Mouse (Mus musculus): ENCODE measurements around the gene Cpne8. TPM values are rescaled to one million over a fixed set of nuclear protein-coding genes. Genes with fewer than 3 reads are reported as not detected.

Cpne8 gene
- polyA plus RNA-seq (2012; fragmentation: generic; extraction: Trizol): 13.2 TPM

GRCm38 (mm10) chr15:90678985-90679759, at the start of gene Cpne8:
Gene Cpne8, minus strand, starts transcription at chr15:90679432.
- TF ChIP-seq TCF3 (IDR thresholded peaks at IDR 0.05; ENCODE audit: insufficient read length, low read depth) (no peak), MYOG (IDR thresholded peaks at IDR 0.05; ENCODE audit: control insufficient read depth in 1 of 3, insufficient read depth in 1 of 3, insufficient read length in 2 of 3, low read depth in 2 of 3) (peak in 1 of 3 experiments; percentile 25), E2F4 (IDR thresholded peaks at IDR 0.05; ENCODE audit: insufficient read depth) (no peak), REST (IDR thresholded peaks at IDR 0.05; ENCODE audit: insufficient read depth, insufficient read length) (no peak), TCF12 (IDR thresholded peaks at IDR 0.05; ENCODE audit: insufficient read depth, poor library complexity, severe bottlenecking) (no peak), POLR2A (IDR thresholded peaks at IDR 0.05; ENCODE audit: insufficient read length, low read depth) (peak; percentile 53), CEBPB (IDR thresholded peaks at IDR 0.05; ENCODE audit: insufficient read depth, poor library complexity, severe bottlenecking) (no peak), MAX (IDR thresholded peaks at IDR 0.05; ENCODE audit: low read depth) (no peak), POLR2AphosphoS2 (IDR thresholded peaks at IDR 0.05; ENCODE audit: insufficient read length, low read depth) (peak; percentile 42), USF1 (IDR thresholded peaks at IDR 0.05; ENCODE audit: low read depth) (no peak)
- Histone ChIP-seq H3K27me3 (ENCODE audit: control insufficient read depth, insufficient read depth, insufficient read length) (no peaks in the 10 kb centered on the region), H3K4me2 (ENCODE audit: low read depth) (peak within 1 kb of the TSS; percentile 98), H3ac (ENCODE audit: control insufficient read depth, insufficient read length) (peak within 1 kb of the TSS; percentile 9), H3K36me3 (ENCODE audit: control insufficient read depth, insufficient read depth) (no peaks in the 10 kb centered on the region), H3K79me2 (ENCODE audit: control insufficient read depth, insufficient read depth) (no peaks in the 10 kb centered on the region), H3K4me3 (peak within 1 kb of the TSS; percentile 55)

GRCm38 (mm10) chr15:90717717-90718116, 38.5 kb upstream of the Cpne8 start:
- no peaks in the 10 kb centered on the region for H3K36me3 ChIP-seq (ENCODE audit: control insufficient read depth, insufficient read depth)
- TF ChIP-seq USF1 (IDR thresholded peaks at IDR 0.05; ENCODE audit: low read depth) (no peak), POLR2AphosphoS2 (IDR thresholded peaks at IDR 0.05; ENCODE audit: insufficient read length, low read depth) (no peak), TCF3 (IDR thresholded peaks at IDR 0.05; ENCODE audit: insufficient read length, low read depth) (no peak)
- H3ac ChIP-seq (ENCODE audit: control insufficient read depth, insufficient read length): no peak overlapping the region
- H3K79me2 ChIP-seq (ENCODE audit: control insufficient read depth, insufficient read depth): no peaks in the 10 kb centered on the region
- no peak overlapping the region for H3K4me3 ChIP-seq
- no peaks in the 10 kb centered on the region for H3K27me3 ChIP-seq (ENCODE audit: control insufficient read depth, insufficient read depth, insufficient read length)
- H3K4me2 ChIP-seq (ENCODE audit: low read depth): no peak overlapping the region

DNA sequence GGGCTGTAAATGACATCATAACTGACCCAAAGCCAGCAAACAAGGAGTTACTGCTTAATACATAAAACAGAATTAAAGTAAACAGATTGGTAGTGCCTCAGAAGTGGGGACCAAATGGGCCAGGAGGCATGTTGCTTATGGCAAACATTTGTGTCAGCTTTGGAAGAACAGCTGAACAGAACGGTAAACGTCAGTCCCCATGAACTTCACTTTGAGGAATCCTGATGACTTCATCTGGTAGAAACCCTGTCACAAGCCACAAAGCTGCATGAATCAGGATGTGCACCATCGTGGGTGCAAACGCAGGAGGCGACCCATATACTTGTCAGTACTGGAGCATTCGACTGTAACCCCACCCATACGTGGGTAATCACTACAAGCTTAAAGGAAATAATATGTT, 30.1 kb upstream of the Cpne8 start:
- Histone ChIP-seq H3K27me3 (ENCODE audit: control insufficient read depth, insufficient read depth, insufficient read length) (no peaks in the 10 kb centered on the region), H3K4me3 (no peak overlapping the region), H3K36me3 (ENCODE audit: control insufficient read depth, insufficient read depth) (no peaks in the 10 kb centered on the region), H3K4me2 (ENCODE audit: low read depth) (peak overlapping the region; percentile 9), H3ac (ENCODE audit: control insufficient read depth, insufficient read length) (no peak overlapping the region), H3K79me2 (ENCODE audit: control insufficient read depth, insufficient read depth) (no peaks in the 10 kb centered on the region)
- TF ChIP-seq MAX (IDR thresholded peaks at IDR 0.05; ENCODE audit: low read depth): no peak
- TF ChIP-seq MYOD1 (IDR thresholded peaks at IDR 0.05; ENCODE audit: control insufficient read depth in 1 of 3, insufficient read length in 2 of 3, low read depth in 2 of 3): peak in 2 of 3 experiments; percentile 42 to 55
- no peak for TF ChIP-seq SRF (IDR thresholded peaks at IDR 0.05; ENCODE audit: control insufficient read depth, insufficient read length, low read depth)
- no peak for TF ChIP-seq CEBPB (IDR thresholded peaks at IDR 0.05; ENCODE audit: insufficient read depth, poor library complexity, severe bottlenecking)
- no peak for TF ChIP-seq POLR2AphosphoS2 (IDR thresholded peaks at IDR 0.05; ENCODE audit: insufficient read length, low read depth)
- TF ChIP-seq MYOG (IDR thresholded peaks at IDR 0.05; ENCODE audit: control insufficient read depth in 1 of 3, insufficient read depth in 1 of 3, insufficient read length in 2 of 3, low read depth in 2 of 3): peak in 2 of 3 experiments; percentile 10 to 15
- TF ChIP-seq TCF12 (IDR thresholded peaks at IDR 0.05; ENCODE audit: insufficient read depth, poor library complexity, severe bottlenecking): no peak
- no peak for TF ChIP-seq TCF3 (IDR thresholded peaks at IDR 0.05; ENCODE audit: insufficient read length, low read depth)
- TF ChIP-seq POLR2A (IDR thresholded peaks at IDR 0.05; ENCODE audit: insufficient read length, low read depth): no peak
- TF ChIP-seq REST (IDR thresholded peaks at IDR 0.05; ENCODE audit: insufficient read depth, insufficient read length): no peak
- TF ChIP-seq USF1 (IDR thresholded peaks at IDR 0.05; ENCODE audit: low read depth): no peak
- no peak for TF ChIP-seq E2F4 (IDR thresholded peaks at IDR 0.05; ENCODE audit: insufficient read depth)

- Histone ChIP-seq H3K36me3 (ENCODE audit: control insufficient read depth, insufficient read depth) (no peaks in the 10 kb centered on the region), H3K4me2 (ENCODE audit: low read depth) (no peak overlapping the region), H3K27me3 (ENCODE audit: control insufficient read depth, insufficient read depth, insufficient read length) (no peaks in the 10 kb centered on the region), H3ac (ENCODE audit: control insufficient read depth, insufficient read length) (no peak overlapping the region), H3K79me2 (ENCODE audit: control insufficient read depth, insufficient read depth) (no peaks in the 10 kb centered on the region), H3K4me3 (no peak overlapping the region)
- TF ChIP-seq TCF12 (IDR thresholded peaks at IDR 0.05; ENCODE audit: insufficient read depth, poor library complexity, severe bottlenecking) (no peak), POLR2AphosphoS2 (IDR thresholded peaks at IDR 0.05; ENCODE audit: insufficient read length, low read depth) (no peak), SRF (IDR thresholded peaks at IDR 0.05; ENCODE audit: control insufficient read depth, insufficient read length, low read depth) (no peak), MYOD1 (IDR thresholded peaks at IDR 0.05; ENCODE audit: control insufficient read depth in 1 of 3, insufficient read length in 2 of 3, low read depth in 2 of 3) (no peak), MYOG (IDR thresholded peaks at IDR 0.05; ENCODE audit: control insufficient read depth in 1 of 3, insufficient read depth in 1 of 3, insufficient read length in 2 of 3, low read depth in 2 of 3) (no peak), MAX (IDR thresholded peaks at IDR 0.05; ENCODE audit: low read depth) (no peak), TCF3 (IDR thresholded peaks at IDR 0.05; ENCODE audit: insufficient read length, low read depth) (no peak), USF1 (IDR thresholded peaks at IDR 0.05; ENCODE audit: low read depth) (no peak), E2F4 (IDR thresholded peaks at IDR 0.05; ENCODE audit: insufficient read depth) (no peak), POLR2A (IDR thresholded peaks at IDR 0.05; ENCODE audit: insufficient read length, low read depth) (no peak), CEBPB (IDR thresholded peaks at IDR 0.05; ENCODE audit: insufficient read depth, poor library complexity, severe bottlenecking) (no peak), REST (IDR thresholded peaks at IDR 0.05; ENCODE audit: insufficient read depth, insufficient read length) (no peak)
Measured at GRCm38 (mm10) chr15:90704314-90704713, 25.1 kb upstream of the Cpne8 start.

All from myocyte (in vitro differentiated cells).